ENCODE assay signal across 10 mouse cellular contexts in genomic region chr3:138066348-138066856, GRCm38 (mm10). TPM values are rescaled to one million over a fixed set of nuclear protein-coding genes. Genes with fewer than 3 reads are reported as not detected.
DNase-seq lines count a peak whose midpoint lies in the region; ATAC-seq lines count a peak whose summit lies in the region.
"Had no signal": no experiment of that assay in that cellular context is flagged by ENCODE, and none has a peak within 500 bp of the region (broad histone marks: within the 10 kb centered on the region; RNA-seq: fewer than 3 reads in every experiment).

No protein-coding gene starts in this region.

- H3K36me3 ChIP-seq in kidney, embryonic 15.5 days = no peaks in the 10 kb centered on the region
- no peaks in the 10 kb centered on the region for H3K36me3 ChIP-seq in forebrain, embryonic 14.5 days (ENCODE audit: control insufficient read depth, insufficient read depth, low read length)
- no peaks in the 10 kb centered on the region for H3K36me3 ChIP-seq in hindbrain, embryonic 13.5 days
- no peaks in the 10 kb centered on the region for H3K36me3 ChIP-seq in midbrain, embryonic 16.5 days (ENCODE audit: control insufficient read depth, insufficient read depth, low read length)
- H3K36me3 ChIP-seq: G1E had no signal

- H3K27ac ChIP-seq in kidney, embryonic 15.5 days = peak overlapping the region; percentile 46; the same call in 1 of the 2 replicates
- 0 out of 2 replicates have a peak overlapping the region, but pooled peaks have one; percentile 9 for H3K27ac ChIP-seq in forebrain, embryonic 14.5 days (ENCODE audit: low read depth, low read length)
- 0 out of 2 replicates have a peak overlapping the region, but pooled peaks have one; percentile 52 for H3K27ac ChIP-seq in hindbrain, embryonic 13.5 days
- H3K27ac ChIP-seq in midbrain, embryonic 16.5 days (ENCODE audit: low read length) = no peak overlapping the region

- no peak for DNase-seq in kidney, adult 8-10 months
- peak; percentile 73 for DNase-seq in forebrain, embryonic 14.5 days (ENCODE audit: low spot score)
- DNase-seq in spleen, postnatal 10 days (ENCODE audit: low spot score in 2 of 2) = no peak
- DNase-seq in lung, adult 18-20 months = no peak

- no peaks in the 10 kb centered on the region for H3K9me3 ChIP-seq in kidney, embryonic 15.5 days (replicated peaks)
- no peaks in the 10 kb centered on the region for H3K9me3 ChIP-seq in forebrain, embryonic 14.5 days (replicated peaks; ENCODE audit: control insufficient read depth, low read length)
- H3K9me3 ChIP-seq in hindbrain, embryonic 13.5 days = no peaks in the 10 kb centered on the region
- no peaks in the 10 kb centered on the region for H3K9me3 ChIP-seq in midbrain, embryonic 16.5 days (replicated peaks; ENCODE audit: control insufficient read depth, low read length, poor library complexity, severe bottlenecking)
- H3K9me3 ChIP-seq: G1E had no signal

- no peak overlapping the region for H3K9ac ChIP-seq in kidney, embryonic 15.5 days
- H3K9ac ChIP-seq in forebrain, embryonic 14.5 days (ENCODE audit: low read length) = no peak overlapping the region
- no peak overlapping the region for H3K9ac ChIP-seq in hindbrain, embryonic 13.5 days
- H3K9ac ChIP-seq in midbrain, embryonic 16.5 days (ENCODE audit: low read depth, low read length) = no peak overlapping the region

- peak overlapping the region; percentile 61 for H3K4me2 ChIP-seq in kidney, embryonic 15.5 days
- H3K4me2 ChIP-seq in forebrain, embryonic 14.5 days (ENCODE audit: low read length) = no peak overlapping the region
- peak overlapping the region; percentile 42 for H3K4me2 ChIP-seq in hindbrain, embryonic 13.5 days
- peak overlapping the region; percentile 33 for H3K4me2 ChIP-seq in midbrain, embryonic 16.5 days (ENCODE audit: low read length)

- ATAC-seq in kidney, embryonic 15.5 days (replicated peaks; ENCODE audit: low FRiP score) = peak; percentile 72
- ATAC-seq in forebrain, embryonic 14.5 days = peak; percentile 62
- ATAC-seq in hindbrain, embryonic 13.5 days (ENCODE audit: low FRiP score) = peak; percentile 37; the same call in 1 of the 2 replicates
- no peak for ATAC-seq in midbrain, embryonic 16.5 days
- no peak for ATAC-seq in megakaryocyte, adult 5-6 weeks (ENCODE audit: poor library complexity, severe bottlenecking)

- peaks cover 45% of the 10 kb centered on the region for H3K4me1 ChIP-seq in kidney, embryonic 15.5 days
- H3K4me1 ChIP-seq in forebrain, embryonic 14.5 days (ENCODE audit: control insufficient read depth, insufficient read depth, low read length) = peaks cover 4% of the 10 kb centered on the region
- H3K4me1 ChIP-seq in hindbrain, embryonic 13.5 days (replicated peaks) = peaks cover 43% of the 10 kb centered on the region
- H3K4me1 ChIP-seq in midbrain, embryonic 16.5 days (ENCODE audit: control insufficient read depth, insufficient read depth, low read length) = peaks cover 4% of the 10 kb centered on the region; the same call in 1 of the 2 replicates

- peaks cover 11% of the 10 kb centered on the region for H3K27me3 ChIP-seq in kidney, embryonic 15.5 days
- H3K27me3 ChIP-seq in forebrain, embryonic 14.5 days (replicated peaks; ENCODE audit: control insufficient read depth, insufficient read depth, low read length) = no peaks in the 10 kb centered on the region
- peaks cover 3% of the 10 kb centered on the region; the same call in 1 of the 2 replicates for H3K27me3 ChIP-seq in hindbrain, embryonic 13.5 days
- no peaks in the 10 kb centered on the region for H3K27me3 ChIP-seq in midbrain, embryonic 16.5 days (ENCODE audit: control insufficient read depth, insufficient read depth, low read depth, low read length)

- H3K4me3 ChIP-seq in kidney, embryonic 15.5 days (replicated peaks) = peak overlapping the region; percentile 25
- H3K4me3 ChIP-seq in forebrain, embryonic 14.5 days (ENCODE audit: low read depth, low read length) = no peak overlapping the region
- peak overlapping the region; percentile 11; the same call in 1 of the 2 replicates for H3K4me3 ChIP-seq in hindbrain, embryonic 13.5 days
- no peak overlapping the region for H3K4me3 ChIP-seq in midbrain, embryonic 16.5 days (ENCODE audit: low read depth, low read length)

- WGBS in kidney, embryonic 15.5 days = 29% methylated on average over 20 of the region's 20 CpGs
- 65% methylated on average over 20 of the region's 20 CpGs for WGBS in forebrain, embryonic 14.5 days
- WGBS in hindbrain, embryonic 13.5 days = 48% methylated on average over 20 of the region's 20 CpGs
- WGBS in midbrain, embryonic 16.5 days = 67% methylated on average over 20 of the region's 20 CpGs

RNA-seq across cellular contexts. Expression of gene Gm5105, which starts 0.8 kb away (rescaled TPM):
- 0.36 TPM in 1 of 2 replicates, not detected in the other for polyA plus RNA-seq in kidney, embryonic 15.5 days (2015; fragmentation: Nextera tagmentation; extraction: Ambion mirVana)
- not detected in 2 replicates for polyA plus RNA-seq in forebrain, embryonic 14.5 days (2014; fragmentation: Nextera tagmentation; extraction: Ambion mirVana)
- 0.12 TPM in 1 of 2 replicates, not detected in the other for polyA plus RNA-seq in hindbrain, embryonic 13.5 days (2015; fragmentation: Nextera tagmentation; extraction: Ambion mirVana)
- 0.20 and 0.26 TPM in 2 replicates for polyA plus RNA-seq in midbrain, embryonic 16.5 days (2015; fragmentation: Nextera tagmentation; extraction: Ambion mirVana)
- not detected in 2 replicates for total RNA-seq in megakaryocyte, adult 5-6 weeks (2015)
- total RNA-seq in megakaryocyte, adult 5-6 weeks (2017) = not detected in 2 replicates
- polyA plus RNA-seq: G1E; neural tube, embryonic 11.5 days had no signal

RNA-seq across cellular contexts. Expression of gene 1110002E22Rik, which starts 1.6 kb away (rescaled TPM):
- 0.74 and 0.78 TPM in 2 replicates for polyA plus RNA-seq in kidney, embryonic 15.5 days (2015; fragmentation: Nextera tagmentation; extraction: Ambion mirVana)
- 0.03 and 0.04 TPM in 2 replicates for polyA plus RNA-seq in forebrain, embryonic 14.5 days (2014; fragmentation: Nextera tagmentation; extraction: Ambion mirVana)
- polyA plus RNA-seq in hindbrain, embryonic 13.5 days (2015; fragmentation: Nextera tagmentation; extraction: Ambion mirVana) = 0.12 and 0.18 TPM in 2 replicates
- 0.06 and 0.08 TPM in 2 replicates for polyA plus RNA-seq in midbrain, embryonic 16.5 days (2015; fragmentation: Nextera tagmentation; extraction: Ambion mirVana)
- not detected in 2 replicates for total RNA-seq in megakaryocyte, adult 5-6 weeks (2015)
- total RNA-seq in megakaryocyte, adult 5-6 weeks (2017) = not detected in 2 replicates

Comparison
In these comparisons a context has a peak if more than half of its experiments do, and no peak if none do; other contexts are left out.
1. ATAC-seq: peak in kidney, embryonic 15.5 days (single experiment), forebrain, embryonic 14.5 days (single experiment) and hindbrain, embryonic 13.5 days (single experiment); none in midbrain, embryonic 16.5 days (single experiment) and megakaryocyte, adult 5-6 weeks (single experiment).
2. H3K4me3 ChIP-seq: peak in kidney, embryonic 15.5 days (single experiment) and hindbrain, embryonic 13.5 days (single experiment); none in forebrain, embryonic 14.5 days (single experiment) and midbrain, embryonic 16.5 days (single experiment).